Mouse (Mus musculus): Measurements from ENCODE around the gene Upb1. TPM values are rescaled to one million over a fixed set of nuclear protein-coding genes. Genes with fewer than 3 reads are reported as not detected.

Gene Upb1
- polyA plus RNA-seq (2012; rRNA removed) = 0.16 and 0.44 TPM in 2 replicates

DNA sequence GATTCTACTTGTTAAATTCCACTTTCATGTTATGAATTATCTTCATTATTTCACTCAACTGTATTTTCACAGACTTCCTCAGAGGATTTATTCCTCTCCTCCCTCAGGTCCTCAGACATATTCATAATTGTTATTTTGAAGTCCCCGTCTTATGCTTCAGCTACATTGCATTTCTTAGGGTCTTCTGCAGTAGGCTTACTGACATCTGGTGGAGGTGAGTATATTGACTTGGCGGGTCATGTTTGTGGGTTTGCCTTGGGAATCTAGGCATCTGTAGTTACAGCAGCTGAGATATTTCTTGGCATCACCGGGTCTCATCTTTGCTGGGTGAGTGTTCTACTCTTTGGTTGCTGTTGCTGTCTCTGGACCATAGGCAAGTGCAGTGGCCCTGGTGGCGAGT is at the start of gene Upb1:
Upb1 (plus strand) TSS at position 158 of the 400 bp plus-strand sequence.

Other genes starting within 250 kb of the Upb1 start
- 31.3 and 34.5 TPM in 2 replicates for gene Specc1l, start 189.0 kb upstream of the Upb1 start, polyA plus RNA-seq (2012; rRNA removed)
- gene Adora2a, start 84.2 kb upstream of the Upb1 start, polyA plus RNA-seq (2012; rRNA removed) = 3.2 and 5.5 TPM in 2 replicates
- 123 and 166 TPM in 2 replicates for gene Snrpd3, start 116.4 kb downstream of the Upb1 start, polyA plus RNA-seq (2012; rRNA removed)
- 25.8 and 33.1 TPM in 2 replicates for gene Gucd1, start 116.9 kb downstream of the Upb1 start, polyA plus RNA-seq (2012; rRNA removed)
- 4.1 and 4.3 TPM in 2 replicates for gene Lrrc75b, start 159.2 kb downstream of the Upb1 start, polyA plus RNA-seq (2012; rRNA removed)
- 1.2 and 1.7 TPM in 2 replicates for gene Ggt1, start 160.5 kb downstream of the Upb1 start, polyA plus RNA-seq (2012; rRNA removed)
- 1.1 and 3.1 TPM in 2 replicates for gene Ggt5, start 188.2 kb downstream of the Upb1 start, polyA plus RNA-seq (2012; rRNA removed)
- gene Susd2, start 242.9 kb downstream of the Upb1 start, polyA plus RNA-seq (2012; rRNA removed) = 2.1 and 2.8 TPM in 2 replicates

All from central nervous system, embryonic 11.5 days (tissue).